Mouse (Mus musculus) kidney, adult 2 months (tissue): ENCODE measurements around the gene Tmem87b.

Experiments
- CTCF ChIP-seq: fragments of 200-500 bp; conservative IDR thresholded peaks from 2 replicates; pipeline ENCODE4 v1.5.1; 2011; ENCODE audit warnings: low read depth, mild to moderate bottlenecking, control low read depth, low read length, moderate library complexity, mixed read lengths; ENCODE audit not compliant: insufficient read depth, insufficient read length
- POLR2A ChIP-seq: fragments of 200-500 bp; IDR thresholded peaks from one replicate; pipeline ENCODE4 v1.6.1; 2011; ENCODE audit warnings: low read depth, low read length, control low read depth

DNA sequence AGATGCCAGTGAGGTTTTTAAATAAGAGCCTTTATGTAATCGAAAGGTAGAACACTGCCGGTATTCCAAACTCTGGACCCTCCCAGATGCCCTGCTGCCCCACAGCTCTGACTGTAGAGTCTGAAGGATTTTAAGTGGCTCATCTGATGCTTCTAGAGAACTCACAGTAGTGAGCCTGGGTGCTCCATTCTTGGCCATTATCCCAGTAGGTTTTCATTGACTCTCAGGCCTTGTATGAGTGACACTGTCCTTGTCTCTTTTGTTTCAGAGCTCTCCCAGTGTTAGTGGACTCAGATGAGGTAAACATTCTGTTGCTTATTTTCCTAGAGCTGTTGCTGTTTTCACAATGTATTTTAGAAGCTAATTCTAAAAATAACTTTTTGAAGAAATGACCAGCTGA is 32.1 kb downstream of the Tmem87b start:
- TF ChIP-seq CTCF (no peak), POLR2A (no peak)
